Mouse (Mus musculus): ENCODE measurements at regions not wholly inside any gene's neighbourhood (a gene's known extent, or its start where the extent isn't known, plus 50 kb on each side); places are given as distances from the start of the nearest gene placed in this dataset.

GRCm38 (mm10) chr8:34596593-34596992 lies 485.1 kb upstream of the Gm10131 start:
- Histone ChIP-seq H3K9ac (ENCODE audit: low read length) (no peak overlapping the region), H3K4me3 (ENCODE audit: low read depth, low read length) (no peak overlapping the region), H3K4me1 (ENCODE audit: control insufficient read depth, insufficient read depth, low read length) (no peaks in the 10 kb centered on the region), H3K4me2 (ENCODE audit: low read depth, severe bottlenecking) (no peak overlapping the region), H3K27ac (replicated peaks; ENCODE audit: low read depth, low read length) (no peak overlapping the region), H3K9me3 (ENCODE audit: control insufficient read depth, low read length) (no peaks in the 10 kb centered on the region), H3K36me3 (ENCODE audit: control insufficient read depth, insufficient read depth, low read length) (no peaks in the 10 kb centered on the region), H3K27me3 (ENCODE audit: control insufficient read depth, insufficient read depth, low read length) (no peaks in the 10 kb centered on the region)
- 82% methylated on average over 5 of the region's 5 CpGs for WGBS
- DNase-seq (ENCODE audit: low spot score) (no peak), ATAC-seq (ENCODE audit: insufficient number of reproducible peaks, low FRiP score, low TSS enrichment, low read depth) (no peak)

- no peaks in the 10 kb centered on the region for H3K36me3 ChIP-seq (ENCODE audit: control insufficient read depth, insufficient read depth, low read length)
- WGBS: 92% methylated on average over 8 of the region's 8 CpGs
- H3K4me2 ChIP-seq (ENCODE audit: low read depth, severe bottlenecking): no peak overlapping the region
- no peak overlapping the region for H3K9ac ChIP-seq (ENCODE audit: low read length)
- no peak overlapping the region for H3K4me3 ChIP-seq (ENCODE audit: low read depth, low read length)
- H3K4me1 ChIP-seq (ENCODE audit: control insufficient read depth, insufficient read depth, low read length): no peaks in the 10 kb centered on the region
- DNase-seq (ENCODE audit: low spot score): no peak
- H3K27me3 ChIP-seq (ENCODE audit: control insufficient read depth, insufficient read depth, low read length): no peaks in the 10 kb centered on the region
- no peaks in the 10 kb centered on the region for H3K9me3 ChIP-seq (ENCODE audit: control insufficient read depth, low read length)
- ATAC-seq (ENCODE audit: insufficient number of reproducible peaks, low FRiP score, low TSS enrichment, low read depth): no peak
- H3K27ac ChIP-seq (replicated peaks; ENCODE audit: low read depth, low read length): no peak overlapping the region
Measured at GRCm38 (mm10) chr8:34590976-34591749, 479.6 kb upstream of the Gm10131 start.

GRCm38 (mm10) chr8:34578043-34578442 lies 466.5 kb upstream of the Gm10131 start:
- Histone ChIP-seq H3K36me3 (ENCODE audit: control insufficient read depth, insufficient read depth, low read length) (no peaks in the 10 kb centered on the region), H3K9ac (ENCODE audit: low read length) (no peak overlapping the region), H3K27me3 (ENCODE audit: control insufficient read depth, insufficient read depth, low read length) (no peaks in the 10 kb centered on the region), H3K4me3 (ENCODE audit: low read depth, low read length) (no peak overlapping the region), H3K4me2 (ENCODE audit: low read depth, severe bottlenecking) (no peak overlapping the region), H3K4me1 (ENCODE audit: control insufficient read depth, insufficient read depth, low read length) (peaks cover 14% of the 10 kb centered on the region), H3K9me3 (ENCODE audit: control insufficient read depth, low read length) (no peaks in the 10 kb centered on the region), H3K27ac (replicated peaks; ENCODE audit: low read depth, low read length) (no peak overlapping the region)
- no peak for ATAC-seq (ENCODE audit: insufficient number of reproducible peaks, low FRiP score, low TSS enrichment, low read depth)
- DNase-seq (ENCODE audit: low spot score): no peak
- 35% methylated on average over 4 of the region's 4 CpGs for WGBS

DNA sequence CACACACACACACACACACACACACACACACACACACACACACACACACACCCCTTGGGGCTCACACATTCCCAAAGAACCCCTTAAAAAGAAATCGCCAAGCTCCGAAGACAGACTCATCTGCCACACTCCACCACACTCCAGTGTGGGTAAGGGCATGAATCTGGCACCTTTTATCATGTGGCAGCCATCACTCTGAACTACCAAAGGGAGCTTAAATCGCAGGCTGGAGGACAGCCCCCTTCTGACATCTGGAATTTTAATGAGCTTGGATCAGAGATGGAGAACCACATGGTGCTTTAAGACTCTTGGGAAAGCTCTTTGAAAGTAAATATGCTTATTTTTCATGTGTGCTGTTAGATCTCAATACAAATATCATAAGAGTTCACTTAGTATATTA lies 462.5 kb upstream of the Gm10131 start:
- peak; percentile 48 for DNase-seq (ENCODE audit: low spot score)

DNA sequence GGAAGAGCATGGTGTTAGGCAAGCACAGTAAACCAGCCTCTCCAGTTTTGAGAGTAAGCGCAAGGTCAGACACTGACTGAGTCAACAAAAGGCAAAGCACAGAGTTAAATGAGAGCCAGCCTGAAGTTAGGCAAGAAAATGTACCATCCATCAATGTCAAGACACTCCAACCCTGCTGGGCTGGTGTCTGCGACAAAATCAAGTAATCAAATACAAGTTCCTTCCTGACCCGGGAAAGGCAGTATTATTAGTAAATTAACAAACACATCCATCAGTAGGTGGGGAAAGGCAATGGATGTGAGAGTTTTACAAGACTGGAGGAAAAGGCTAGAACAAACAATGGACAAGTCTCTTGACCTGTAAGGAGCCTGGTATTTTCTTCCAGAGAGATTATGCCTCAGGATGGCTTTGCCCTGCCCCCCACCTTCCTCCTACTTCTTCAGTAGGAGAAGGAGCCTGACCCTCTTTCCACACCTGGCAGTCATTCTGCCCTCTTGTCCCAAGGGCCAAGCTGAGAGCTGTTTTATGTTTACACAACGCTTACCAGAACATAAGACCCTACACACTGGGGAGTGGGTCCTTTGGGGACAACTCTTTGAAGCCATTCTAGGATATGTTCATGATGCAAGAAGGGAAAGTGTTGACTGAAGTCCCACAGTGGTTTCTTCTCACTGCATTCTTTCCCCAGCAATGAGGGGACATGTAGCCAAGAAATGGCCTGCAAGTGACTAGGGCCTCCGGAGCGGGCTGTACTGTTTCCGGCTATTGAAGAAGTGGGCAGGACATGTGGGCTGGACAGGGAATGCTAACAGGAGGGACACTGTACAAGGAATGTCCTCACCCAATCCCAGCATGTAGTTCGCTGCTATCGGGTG lies 461.7 kb upstream of the Gm10131 start:
- Histone ChIP-seq H3K36me3 (ENCODE audit: control insufficient read depth, insufficient read depth, low read length) (no peaks in the 10 kb centered on the region), H3K27ac (replicated peaks; ENCODE audit: low read depth, low read length) (peak overlapping the region; percentile 37), H3K4me1 (ENCODE audit: control insufficient read depth, insufficient read depth, low read length) (peaks cover 14% of the 10 kb centered on the region), H3K9ac (ENCODE audit: low read length) (no peak overlapping the region), H3K27me3 (ENCODE audit: control insufficient read depth, insufficient read depth, low read length) (no peaks in the 10 kb centered on the region), H3K4me3 (ENCODE audit: low read depth, low read length) (no peak overlapping the region), H3K4me2 (ENCODE audit: low read depth, severe bottlenecking) (no peak overlapping the region), H3K9me3 (ENCODE audit: control insufficient read depth, low read length) (no peaks in the 10 kb centered on the region)
- peak; percentile 47 for DNase-seq (ENCODE audit: low spot score)
- ATAC-seq (ENCODE audit: insufficient number of reproducible peaks, low FRiP score, low TSS enrichment, low read depth): peak; percentile 57
- 35% methylated on average over 9 of the region's 9 CpGs for WGBS

More for the DNA sequence above, 462.5 kb upstream of the Gm10131 start:
- peaks cover 14% of the 10 kb centered on the region for H3K4me1 ChIP-seq (ENCODE audit: control insufficient read depth, insufficient read depth, low read length)
- H3K9me3 ChIP-seq (ENCODE audit: control insufficient read depth, low read length): no peaks in the 10 kb centered on the region
- no peak overlapping the region for H3K9ac ChIP-seq (ENCODE audit: low read length)
- 0 out of 2 replicates have a peak, but pooled peaks have one; percentile 57 for ATAC-seq (ENCODE audit: insufficient number of reproducible peaks, low FRiP score, low TSS enrichment, low read depth)
- no peaks in the 10 kb centered on the region for H3K27me3 ChIP-seq (ENCODE audit: control insufficient read depth, insufficient read depth, low read length)
- H3K4me2 ChIP-seq (ENCODE audit: low read depth, severe bottlenecking): no peak overlapping the region
- WGBS: 43% methylated on average over 3 of the region's 3 CpGs
- no peak overlapping the region for H3K4me3 ChIP-seq (ENCODE audit: low read depth, low read length)
- no peaks in the 10 kb centered on the region for H3K36me3 ChIP-seq (ENCODE audit: control insufficient read depth, insufficient read depth, low read length)
- H3K27ac ChIP-seq (replicated peaks; ENCODE audit: low read depth, low read length): no peak overlapping the region; the same call in 1 of the 2 replicates

- 96% methylated on average over 1 of the region's 1 CpGs for WGBS
- H3K9ac ChIP-seq (ENCODE audit: low read length): no peak overlapping the region
- no peak overlapping the region for H3K27ac ChIP-seq (replicated peaks; ENCODE audit: low read depth, low read length)
- peaks cover 14% of the 10 kb centered on the region for H3K4me1 ChIP-seq (ENCODE audit: control insufficient read depth, insufficient read depth, low read length)
- DNase-seq (ENCODE audit: low spot score): no peak
- no peaks in the 10 kb centered on the region for H3K9me3 ChIP-seq (ENCODE audit: control insufficient read depth, low read length)
- no peak overlapping the region for H3K4me2 ChIP-seq (ENCODE audit: low read depth, severe bottlenecking)
- no peaks in the 10 kb centered on the region for H3K36me3 ChIP-seq (ENCODE audit: control insufficient read depth, insufficient read depth, low read length)
- ATAC-seq (ENCODE audit: insufficient number of reproducible peaks, low FRiP score, low TSS enrichment, low read depth): no peak
- no peaks in the 10 kb centered on the region for H3K27me3 ChIP-seq (ENCODE audit: control insufficient read depth, insufficient read depth, low read length)
- H3K4me3 ChIP-seq (ENCODE audit: low read depth, low read length): no peak overlapping the region
Measured at GRCm38 (mm10) chr8:34571736-34572135, 460.2 kb upstream of the Gm10131 start.

DNA sequence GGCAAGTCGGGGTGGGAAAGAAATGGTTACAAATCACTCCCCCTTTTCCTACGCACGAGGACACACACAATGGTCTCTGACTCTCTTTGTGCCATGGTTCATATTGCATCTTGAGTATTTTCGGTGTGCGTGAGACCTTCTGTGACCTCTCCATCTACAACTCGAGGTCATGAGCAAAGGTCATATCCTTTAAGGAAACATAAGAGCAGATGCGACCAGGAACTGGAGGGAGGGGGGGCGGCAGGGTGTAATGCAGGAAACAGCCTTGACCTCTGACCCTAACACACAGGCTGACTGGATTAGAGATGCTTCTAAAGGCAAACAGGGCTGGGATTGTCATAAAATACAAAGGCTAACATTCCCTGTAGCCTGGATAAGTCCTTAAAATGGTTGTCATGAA lies 450.7 kb upstream of the Gm10131 start:
- H3K4me3 ChIP-seq (ENCODE audit: low read depth, low read length): no peak overlapping the region
- no peaks in the 10 kb centered on the region for H3K36me3 ChIP-seq (ENCODE audit: control insufficient read depth, insufficient read depth, low read length)
- no peak overlapping the region for H3K27ac ChIP-seq (replicated peaks; ENCODE audit: low read depth, low read length)
- no peak overlapping the region for H3K9ac ChIP-seq (ENCODE audit: low read length)
- no peak overlapping the region for H3K4me2 ChIP-seq (ENCODE audit: low read depth, severe bottlenecking)
- H3K27me3 ChIP-seq (ENCODE audit: control insufficient read depth, insufficient read depth, low read length): no peaks in the 10 kb centered on the region
- ATAC-seq (ENCODE audit: insufficient number of reproducible peaks, low FRiP score, low TSS enrichment, low read depth) (no peak), DNase-seq (ENCODE audit: low spot score) (peak; percentile 46)
- 16% methylated on average over 8 of the region's 8 CpGs for WGBS
- H3K9me3 ChIP-seq (ENCODE audit: control insufficient read depth, low read length): no peaks in the 10 kb centered on the region
- no peaks in the 10 kb centered on the region for H3K4me1 ChIP-seq (ENCODE audit: control insufficient read depth, insufficient read depth, low read length)

GRCm38 (mm10) chr8:34549786-34550185 lies 438.2 kb upstream of the Gm10131 start:
- DNase-seq (ENCODE audit: low spot score) (no peak), ATAC-seq (ENCODE audit: insufficient number of reproducible peaks, low FRiP score, low TSS enrichment, low read depth) (no peak)
- Histone ChIP-seq H3K4me3 (ENCODE audit: low read depth, low read length) (no peak overlapping the region), H3K27me3 (ENCODE audit: control insufficient read depth, insufficient read depth, low read length) (no peaks in the 10 kb centered on the region), H3K4me2 (ENCODE audit: low read depth, severe bottlenecking) (no peak overlapping the region), H3K36me3 (ENCODE audit: control insufficient read depth, insufficient read depth, low read length) (no peaks in the 10 kb centered on the region), H3K27ac (replicated peaks; ENCODE audit: low read depth, low read length) (no peak overlapping the region), H3K9me3 (ENCODE audit: control insufficient read depth, low read length) (no peaks in the 10 kb centered on the region), H3K4me1 (ENCODE audit: control insufficient read depth, insufficient read depth, low read length) (no peaks in the 10 kb centered on the region), H3K9ac (ENCODE audit: low read length) (no peak overlapping the region)
- WGBS: 80% methylated on average over 5 of the region's 5 CpGs
